Mouse (Mus musculus) CD4-positive naive resting alpha-beta T cell, adult 76 days (primary cell): Measurements from ENCODE around the gene Olfr205. TPM values are rescaled to one million over a fixed set of nuclear protein-coding genes. Genes with fewer than 3 reads are reported as not detected.

Experiments used
- total RNA-seq: library from RNA; stranded (reverse); gene quantifications from one replicate; pipeline ENCODE4 v1.2.4, GENCODE M21; 2023

Gene Olfr205
- total RNA-seq: not detected

GRCm38 (mm10) chr16:59331038-59331437 is at the start of gene Olfr205:
Olfr205 (minus strand) TSS chr16:59331138.

DNA sequence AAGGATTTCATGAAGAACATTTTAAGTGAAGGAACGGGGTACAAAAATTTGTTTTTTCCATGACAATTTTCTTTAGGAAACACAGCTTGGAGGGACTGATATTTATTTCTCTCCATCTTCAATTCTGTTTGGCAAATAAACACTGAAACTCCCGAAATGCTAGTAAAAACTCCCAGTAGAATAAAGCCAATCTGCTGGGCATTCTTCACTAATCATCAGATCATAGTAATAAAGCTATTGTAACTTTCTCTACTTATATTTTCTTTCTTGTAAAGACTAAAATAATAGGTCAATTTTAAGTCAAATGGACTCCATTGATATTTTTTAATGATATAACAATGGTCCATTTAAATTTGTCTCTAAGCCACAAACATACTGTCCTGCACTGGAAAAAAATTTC is 33.0 kb upstream of the Olfr205 start, which contains the start of gene Olfr209:
Gene Olfr209 (minus strand): TSS at position 101 of the 400 bp plus-strand sequence.

GRCm38 (mm10) chr16:59349146-59349545 is 18.2 kb upstream of the Olfr205 start, which contains the start of gene Olfr206:
Olfr206 (minus strand) TSS chr16:59349246.

GRCm38 (mm10) chr16:59318148-59318547 is 12.8 kb downstream of the Olfr205 start, which contains the start of gene Olfr204:
Olfr204 (minus strand) TSS chr16:59318248.

DNA sequence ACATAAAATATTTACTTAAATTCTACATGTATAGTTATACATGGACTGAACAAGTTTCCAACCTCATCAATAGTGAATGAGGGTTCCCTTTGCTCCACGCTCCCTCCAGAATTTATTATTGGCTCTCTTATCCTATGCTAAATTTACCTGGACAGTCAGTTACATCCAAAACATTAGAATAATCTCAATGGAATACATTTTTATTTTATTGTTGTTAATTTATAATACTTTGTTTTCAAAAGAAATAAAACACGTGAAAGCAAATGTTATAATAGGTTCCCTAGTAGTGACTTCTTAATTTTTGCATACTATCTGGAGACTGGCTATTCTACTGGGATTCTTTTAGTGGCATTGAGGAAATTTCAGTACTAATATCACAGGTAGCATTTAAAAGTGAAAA is 32.4 kb downstream of the Olfr205 start, which contains the start of gene Olfr203:
Gene Olfr203 (plus strand): TSS at position 301 of the 400 bp plus-strand sequence.

DNA sequence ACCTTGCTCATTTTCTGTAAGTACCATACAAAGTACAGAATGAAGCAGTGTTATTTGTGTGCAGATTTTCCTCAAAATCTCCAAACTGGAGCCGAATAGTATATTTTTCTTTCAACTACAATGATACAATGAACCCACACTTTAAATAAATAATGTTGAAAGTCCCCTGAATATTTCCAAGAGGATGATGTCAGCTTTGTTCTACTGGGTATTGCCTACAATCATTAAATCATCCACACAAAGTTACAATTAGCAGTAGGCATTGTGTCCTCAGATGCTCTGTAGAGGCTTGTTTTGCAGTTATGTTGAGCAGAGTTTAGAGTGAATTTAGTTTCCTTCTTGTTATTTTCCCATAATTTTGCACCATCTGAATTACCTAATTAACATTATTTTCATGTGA is 44.2 kb downstream of the Olfr205 start, which contains the start of gene Olfr202:
Gene Olfr202 (minus strand): TSS at position 101 of the 400 bp plus-strand sequence.

Other genes starting within 250 kb of the Olfr205 start
- gene Olfr191, start 241.3 kb downstream of the Olfr205 start, total RNA-seq: not detected
- not detected for gene Olfr193, start 219.3 kb downstream of the Olfr205 start, total RNA-seq
- gene Olfr194, start 210.1 kb downstream of the Olfr205 start, total RNA-seq: not detected
- not detected for gene Olfr195, start 184.1 kb downstream of the Olfr205 start, total RNA-seq
- not detected for gene Olfr196, start 160.7 kb downstream of the Olfr205 start, total RNA-seq
- gene Olfr198, start 127.6 kb downstream of the Olfr205 start, total RNA-seq: not detected
- not detected for gene Olfr199, start 111.4 kb downstream of the Olfr205 start, total RNA-seq
- gene Olfr201, start 58.5 kb downstream of the Olfr205 start, total RNA-seq: not detected
- not detected for gene Olfr202, start 44.3 kb downstream of the Olfr205 start, total RNA-seq
- not detected for gene Olfr203, start 32.3 kb downstream of the Olfr205 start, total RNA-seq
- gene Olfr204, start 12.9 kb downstream of the Olfr205 start, total RNA-seq: not detected
- gene Olfr206, start 18.1 kb upstream of the Olfr205 start, total RNA-seq: not detected
- gene Olfr209, start 32.9 kb upstream of the Olfr205 start, total RNA-seq: not detected
- not detected for gene Gabrr3, start 76.2 kb upstream of the Olfr205 start, total RNA-seq
- 30.3 TPM for gene Riox2, start 140.6 kb upstream of the Olfr205 start, total RNA-seq